Mouse (Mus musculus): ENCODE data around the gene Gm21954. TPM values are rescaled to one million over a fixed set of nuclear protein-coding genes. Genes with fewer than 3 reads are reported as not detected.

Gene Gm21954
- total RNA-seq, 2 experiments from 2014 or later: not detected

- TF ChIP-seq CTCF (conservative IDR thresholded peaks at IDR 0.05): no peak
- no peak for DNase-seq (ENCODE audit: low spot score in 2 of 2)
- no peak overlapping the region for H3K4me3 ChIP-seq
- H3K27ac ChIP-seq: no peak overlapping the region
Measured at GRCm38 (mm10) chr3:55452464-55452863, 19.5 kb downstream of the Gm21954 start.

- Histone ChIP-seq H3K4me3 (no peak overlapping the region), H3K27ac (peak overlapping the region; percentile 93)
- no peak for DNase-seq (ENCODE audit: low spot score in 2 of 2)
- TF ChIP-seq CTCF (conservative IDR thresholded peaks at IDR 0.05): no peak
Measured at GRCm38 (mm10) chr3:55451877-55452276, 20.1 kb downstream of the Gm21954 start.

- H3K27ac ChIP-seq: peak overlapping the region; percentile 93
Measured at GRCm38 (mm10) chr3:55451035-55451434, 21.0 kb downstream of the Gm21954 start.

GRCm38 (mm10) chr3:55449148-55449547 lies 22.9 kb downstream of the Gm21954 start:
- no peak overlapping the region for H3K4me3 ChIP-seq
- peak overlapping the region; percentile 93 for H3K27ac ChIP-seq
- peak; percentile 61 for TF ChIP-seq CTCF (conservative IDR thresholded peaks at IDR 0.05)
- no peak for DNase-seq (ENCODE audit: low spot score in 2 of 2)

More at GRCm38 (mm10) chr3:55451035-55451434, 21.0 kb downstream of the Gm21954 start:
- TF ChIP-seq CTCF (conservative IDR thresholded peaks at IDR 0.05): no peak
- DNase-seq (ENCODE audit: low spot score in 2 of 2): peak in 1 of 2 experiments; percentile 68
- no peak overlapping the region for H3K4me3 ChIP-seq

- peak; percentile 76 to 94 for DNase-seq (ENCODE audit: low spot score in 2 of 2)
- peak overlapping the region; percentile 93 for H3K27ac ChIP-seq
- peak overlapping the region; percentile 15; the same call in 1 of the 2 replicates for H3K4me3 ChIP-seq
- TF ChIP-seq CTCF (conservative IDR thresholded peaks at IDR 0.05): peak; percentile 40
Measured at GRCm38 (mm10) chr3:55447486-55448460, 24.2 kb downstream of the Gm21954 start.

- no peak for DNase-seq (ENCODE audit: low spot score in 2 of 2)
- H3K4me3 ChIP-seq: no peak overlapping the region
- no peak for TF ChIP-seq CTCF (conservative IDR thresholded peaks at IDR 0.05)
- peak overlapping the region; percentile 93 for H3K27ac ChIP-seq
Measured at GRCm38 (mm10) chr3:55446681-55447080, 25.3 kb downstream of the Gm21954 start.

GRCm38 (mm10) chr3:55443725-55444124 lies 28.3 kb downstream of the Gm21954 start:
- TF ChIP-seq CTCF (conservative IDR thresholded peaks at IDR 0.05): no peak
- Histone ChIP-seq H3K27ac (peak overlapping the region; percentile 93), H3K4me3 (no peak overlapping the region)
- DNase-seq (ENCODE audit: low spot score in 2 of 2): peak in 1 of 2 experiments; percentile 32

GRCm38 (mm10) chr3:55443271-55443670 lies 28.7 kb downstream of the Gm21954 start:
- TF ChIP-seq CTCF (conservative IDR thresholded peaks at IDR 0.05): no peak
- peak in 1 of 2 experiments; percentile 55 for DNase-seq (ENCODE audit: low spot score in 2 of 2)
- no peak overlapping the region for H3K4me3 ChIP-seq
- peak overlapping the region; percentile 93 for H3K27ac ChIP-seq

- Histone ChIP-seq H3K4me3 (no peak overlapping the region), H3K27ac (peak overlapping the region; percentile 93)
- no peak for DNase-seq (ENCODE audit: low spot score in 2 of 2)
- no peak for TF ChIP-seq CTCF (conservative IDR thresholded peaks at IDR 0.05)
Measured at GRCm38 (mm10) chr3:55442012-55442645, 29.9 kb downstream of the Gm21954 start.

- Histone ChIP-seq H3K4me3 (no peak overlapping the region), H3K27ac (peak overlapping the region; percentile 93)
- no peak for TF ChIP-seq CTCF (conservative IDR thresholded peaks at IDR 0.05)
- peak; percentile 41 to 48 for DNase-seq (ENCODE audit: low spot score in 2 of 2)
Measured at GRCm38 (mm10) chr3:55440342-55440741, 31.7 kb downstream of the Gm21954 start.

GRCm38 (mm10) chr3:55438824-55439446 lies 33.1 kb downstream of the Gm21954 start:
- Histone ChIP-seq H3K27ac (peak overlapping the region; percentile 93), H3K4me3 (no peak overlapping the region)
- no peak for TF ChIP-seq CTCF (conservative IDR thresholded peaks at IDR 0.05)

GRCm38 (mm10) chr3:55434276-55434675 lies 37.7 kb downstream of the Gm21954 start:
- Histone ChIP-seq H3K4me3 (no peak overlapping the region), H3K27ac (peak overlapping the region; percentile 48; the same call in 1 of the 2 replicates)
- no peak for DNase-seq (ENCODE audit: low spot score in 2 of 2)
- TF ChIP-seq CTCF (conservative IDR thresholded peaks at IDR 0.05): no peak

More at GRCm38 (mm10) chr3:55438824-55439446, 33.1 kb downstream of the Gm21954 start:
- no peak for DNase-seq (ENCODE audit: low spot score in 2 of 2)

GRCm38 (mm10) chr3:55431223-55431622 lies 40.8 kb downstream of the Gm21954 start:
- H3K27ac ChIP-seq: peak overlapping the region; percentile 53

More at GRCm38 (mm10) chr3:55431223-55431622, 40.8 kb downstream of the Gm21954 start:
- no peak overlapping the region for H3K4me3 ChIP-seq
- no peak for DNase-seq (ENCODE audit: low spot score in 2 of 2)
- TF ChIP-seq CTCF (conservative IDR thresholded peaks at IDR 0.05): no peak

Measured in layer of hippocampus, adult 2 months (tissue).